Mouse (Mus musculus) brain, embryonic 14.5 days (tissue): ENCODE measurements around the gene Msh2. TPM values are rescaled to one million over a fixed set of nuclear protein-coding genes. Genes with fewer than 3 reads are reported as not detected.
A peak's percentile ranks its signal among the peaks of the same experiment; 100 is the strongest.

Source experiments
- DNase-seq: peaks from one replicate; pipeline ENCODE4 v3.0.0-alpha.2; 2011; ENCODE audit warnings: low read depth
- CTCF ChIP-seq: fragments of 200-500 bp; IDR thresholded peaks from 2 replicates; pipeline ENCODE4 v1.5.1; 2012; ENCODE audit warnings: inconsistent platforms, mild to moderate bottlenecking, moderate library complexity, borderline replicate concordance; ENCODE audit not compliant: insufficient read depth, insufficient read length; ENCODE audit errors: extremely low read depth
- POLR2A ChIP-seq: fragments of 200-500 bp; IDR thresholded peaks from 2 replicates; pipeline ENCODE4 v1.6.1; 2012; ENCODE audit warnings: mild to moderate bottlenecking, inconsistent platforms, borderline replicate concordance; ENCODE audit not compliant: poor library complexity, insufficient read depth, insufficient read length, severe bottlenecking; ENCODE audit errors: extremely low read depth
- polyA plus RNA-seq: library from polyadenylated mRNA; depleted of rRNA; stranded (reverse); fragments of >200 nt; gene quantifications from 2 replicates; pipeline ENCODE4 v1.2.3, GENCODE M21; 2012

Msh2 gene
- polyA plus RNA-seq, 1 experiment = 39.1 TPM

GRCm38 (mm10) chr17:87731962-87732361, 59.8 kb downstream of the Msh2 start:
- TF ChIP-seq POLR2A (no peak), CTCF (no peak)

GRCm38 (mm10) chr17:87734471-87734870, 62.3 kb downstream of the Msh2 start:
- TF ChIP-seq POLR2A (no peak), CTCF (no peak)
- no peak for DNase-seq

More at GRCm38 (mm10) chr17:87731962-87732361, 59.8 kb downstream of the Msh2 start:
- no peak for DNase-seq

- TF ChIP-seq CTCF = no peak
- no peak for TF ChIP-seq POLR2A
- DNase-seq = peak; percentile 15
These were observed 65.0 kb downstream of the Msh2 start for GRCm38 (mm10) chr17:87737144-87737543.

- no peak for DNase-seq
- peak; percentile 25; the same call in 1 of the 2 replicates for TF ChIP-seq CTCF
- no peak for TF ChIP-seq POLR2A
These were observed 67.7 kb downstream of the Msh2 start for GRCm38 (mm10) chr17:87739835-87740234.

GRCm38 (mm10) chr17:87744985-87745925, 73.1 kb downstream of the Msh2 start:
- TF ChIP-seq CTCF (no peak), POLR2A (no peak)
- DNase-seq = peak; percentile 96

- TF ChIP-seq POLR2A (0 out of 2 replicates have a peak, but pooled peaks have one; percentile 30), CTCF (peak; percentile 22; the same call in 1 of the 2 replicates)
- peak; percentile 85 for DNase-seq
These were observed 74.1 kb downstream of the Msh2 start for GRCm38 (mm10) chr17:87745926-87746888.

GRCm38 (mm10) chr17:87760315-87760714, 88.2 kb downstream of the Msh2 start:
- no peak for DNase-seq
- TF ChIP-seq POLR2A = no peak
- no peak for TF ChIP-seq CTCF

GRCm38 (mm10) chr17:87763146-87763545, 91.0 kb downstream of the Msh2 start:
- DNase-seq = no peak
- TF ChIP-seq POLR2A = no peak

GRCm38 (mm10) chr17:87765031-87765430, 92.9 kb downstream of the Msh2 start:
- no peak for DNase-seq
- TF ChIP-seq CTCF = no peak
- no peak for TF ChIP-seq POLR2A

GRCm38 (mm10) chr17:87766888-87767287, 94.8 kb downstream of the Msh2 start:
- TF ChIP-seq POLR2A (no peak), CTCF (no peak)
- DNase-seq = no peak

- TF ChIP-seq CTCF = no peak
- no peak for TF ChIP-seq POLR2A
- DNase-seq = no peak
These were observed 98.6 kb downstream of the Msh2 start for GRCm38 (mm10) chr17:87770766-87771165.
